Mouse (Mus musculus) central nervous system, embryonic 14 days (tissue): Measurements from ENCODE around the gene Nppc. TPM values are rescaled to one million over a fixed set of nuclear protein-coding genes. Genes with fewer than 3 reads are reported as not detected.

Source experiments
- polyA plus RNA-seq: library from polyadenylated mRNA; depleted of rRNA; stranded (reverse); fragments of >200 nt; gene quantifications from 2 replicates; pipeline ENCODE4 v1.2.3, GENCODE M21; 2012; rRNA removed

Nppc gene
- 4.3 and 5.7 TPM in 2 replicates for polyA plus RNA-seq

DNA sequence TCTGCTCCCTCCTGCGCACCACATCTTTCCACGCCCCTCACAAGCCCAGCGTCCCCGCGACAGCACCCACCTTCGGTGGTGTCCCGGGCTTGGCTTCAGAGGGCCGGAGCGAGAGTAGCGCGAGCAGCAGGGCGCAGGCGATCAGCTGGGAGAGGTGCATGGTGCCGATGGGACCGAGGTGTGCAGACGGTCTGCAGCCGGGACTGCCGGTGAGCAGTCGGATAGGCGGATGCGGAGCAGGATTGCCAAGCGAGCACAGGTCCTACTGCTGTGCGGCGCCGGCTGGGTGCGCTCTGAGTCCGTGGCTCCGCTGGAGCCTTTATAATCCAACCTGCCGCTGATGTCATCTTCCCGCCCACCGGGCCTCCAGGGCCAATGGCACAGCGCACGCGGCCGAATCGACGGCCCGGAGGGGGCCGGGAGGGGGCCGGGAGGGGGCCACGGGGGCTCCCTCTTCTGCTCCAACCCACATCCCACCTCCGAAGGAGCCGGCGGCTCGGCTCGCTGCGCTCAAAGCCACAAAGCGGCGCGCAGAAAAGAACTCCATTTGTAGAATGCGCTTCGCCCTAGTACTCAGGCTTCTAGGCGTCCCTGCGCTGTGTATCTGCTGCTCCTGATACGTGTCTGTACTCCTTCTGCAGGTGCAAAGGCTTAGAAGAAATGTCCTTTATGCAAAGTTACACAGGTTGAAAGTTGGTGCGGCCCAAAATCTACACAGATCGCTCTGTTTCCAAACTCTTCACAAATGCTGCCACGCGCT lies at the start of gene Nppc:
Nppc (minus strand) TSS at position 293 of the 760 bp plus-strand sequence.

DNA sequence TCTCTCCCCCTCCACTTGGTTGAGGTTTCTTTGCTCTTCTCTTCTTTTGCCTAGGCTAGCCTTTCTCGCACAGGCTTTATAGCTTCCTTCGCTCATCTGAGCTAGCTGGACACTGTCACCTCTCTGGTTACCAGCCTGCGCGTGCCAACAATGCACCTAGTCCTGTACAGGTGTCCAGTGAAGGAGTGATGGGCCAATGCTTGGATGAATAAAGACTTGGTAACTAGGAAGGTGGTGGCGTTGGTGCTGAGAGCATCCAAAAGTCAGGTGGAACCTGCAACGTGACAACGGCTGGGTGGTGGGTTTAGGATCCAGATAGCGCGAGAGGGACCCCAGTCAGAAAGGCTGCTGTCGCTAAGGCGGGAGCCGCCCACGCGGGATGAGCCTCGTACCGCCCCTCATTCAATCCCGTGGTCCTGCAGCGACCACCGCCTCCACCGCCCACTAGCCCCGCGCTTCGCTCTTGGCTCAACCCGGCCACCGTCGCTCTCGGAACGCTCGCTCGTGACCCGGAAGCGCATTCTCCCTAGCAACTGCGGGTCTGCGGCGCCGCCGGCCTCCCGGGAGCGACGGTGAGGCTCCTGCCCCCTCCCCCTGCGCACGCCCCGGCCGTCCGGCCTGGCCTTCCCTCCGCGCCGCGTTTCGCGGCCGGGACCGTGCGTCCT lies 33.1 kb upstream of the Nppc start, which contains the start of gene Dis3l2:
Dis3l2 (plus strand) TSS at position 509 of the 665 bp plus-strand sequence.

Other genes starting within 250 kb of the Nppc start
- gene Nmur1, start 244.3 kb downstream of the Nppc start, polyA plus RNA-seq, result 0.05 and 0.13 TPM in 2 replicates
- gene Tex44, start 244.2 kb downstream of the Nppc start, polyA plus RNA-seq, result not detected in 2 replicates
- 3,111 and 3,676 TPM in 2 replicates for gene Ptma, start 143.8 kb downstream of the Nppc start, polyA plus RNA-seq
- gene Pde6d, start 87.9 kb downstream of the Nppc start, polyA plus RNA-seq, result 87.5 and 92.4 TPM in 2 replicates
- gene Cops7b, start 87.7 kb downstream of the Nppc start, polyA plus RNA-seq, result 71.1 and 71.8 TPM in 2 replicates
- 30.9 and 33.8 TPM in 2 replicates for gene Dis3l2, start 33.2 kb upstream of the Nppc start, polyA plus RNA-seq